Mouse (Mus musculus): Measurements from ENCODE around the gene Snx15.

The Snx15 gene

GRCm38 (mm10) chr19:6121761-6122160, 6.3 kb downstream of the Snx15 start:
- DNase-seq (ENCODE audit: inconsistent age in 2 of 2, low spot score in 1 of 2) = no peak

GRCm38 (mm10) chr19:6118677-6119185, 9.4 kb downstream of the Snx15 start:
- DNase-seq (ENCODE audit: inconsistent age in 2 of 2, low spot score in 1 of 2) = no peak

- DNase-seq (ENCODE audit: inconsistent age in 2 of 2, low spot score in 1 of 2) = peak; percentile 91 to 97
Measured at GRCm38 (mm10) chr19:6117986-6118676, 10.0 kb downstream of the Snx15 start, which contains the start of gene Sac3d1. Gene Sac3d1, minus strand, starts transcription at chr19:6118650.

GRCm38 (mm10) chr19:6117346-6117985, 10.6 kb downstream of the Snx15 start:
- DNase-seq (ENCODE audit: inconsistent age in 2 of 2, low spot score in 1 of 2) = no peak

GRCm38 (mm10) chr19:6116113-6116850, 11.8 kb downstream of the Snx15 start:
- DNase-seq (ENCODE audit: inconsistent age in 2 of 2, low spot score in 1 of 2) = peak; percentile 38 to 65

GRCm38 (mm10) chr19:6113116-6113515, 15.0 kb downstream of the Snx15 start:
- DNase-seq (ENCODE audit: inconsistent age in 2 of 2, low spot score in 1 of 2) = no peak

GRCm38 (mm10) chr19:6105586-6105985, 22.5 kb downstream of the Snx15 start, which contains the start of gene Naaladl1:
Gene Naaladl1, plus strand, starts transcription at chr19:6105782.
- no peak for DNase-seq (ENCODE audit: inconsistent age in 2 of 2, low spot score in 1 of 2)

- no peak for DNase-seq (ENCODE audit: inconsistent age in 2 of 2, low spot score in 1 of 2)
Measured at GRCm38 (mm10) chr19:6104476-6104875, 23.6 kb downstream of the Snx15 start.

- no peak for DNase-seq (ENCODE audit: inconsistent age in 2 of 2, low spot score in 1 of 2)
Measured at GRCm38 (mm10) chr19:6102169-6102853, 25.8 kb downstream of the Snx15 start.

GRCm38 (mm10) chr19:6101186-6101585, 26.9 kb downstream of the Snx15 start:
- no peak for DNase-seq (ENCODE audit: inconsistent age in 2 of 2, low spot score in 1 of 2)

- peak in 1 of 2 experiments; percentile 41 for DNase-seq (ENCODE audit: inconsistent age in 2 of 2, low spot score in 1 of 2)
Measured at GRCm38 (mm10) chr19:6097847-6098246, 30.3 kb downstream of the Snx15 start.

- DNase-seq (ENCODE audit: inconsistent age in 2 of 2, low spot score in 1 of 2) = no peak
Measured at GRCm38 (mm10) chr19:6094119-6094518, 34.0 kb downstream of the Snx15 start, which contains the start of gene AC131692.1. Gene AC131692.1, plus strand, starts transcription at chr19:6094419.

GRCm38 (mm10) chr19:6088841-6089240, 39.3 kb downstream of the Snx15 start:
- DNase-seq (ENCODE audit: inconsistent age in 2 of 2, low spot score in 1 of 2) = no peak

- DNase-seq (ENCODE audit: inconsistent age in 2 of 2, low spot score in 1 of 2) = peak; percentile 44 to 81
Measured at GRCm38 (mm10) chr19:6085417-6085879, 42.7 kb downstream of the Snx15 start.

GRCm38 (mm10) chr19:6084478-6085248, 43.4 kb downstream of the Snx15 start, which contains the start of the genes Zfpl1 and Cdca5:
Gene Zfpl1, minus strand, starts transcription at chr19:6084956.
Gene Cdca5, plus strand, starts transcription at chr19:6084983.
- DNase-seq (ENCODE audit: inconsistent age in 2 of 2, low spot score in 1 of 2) = peak; percentile 96 to 98

GRCm38 (mm10) chr19:6082156-6082555, 45.9 kb downstream of the Snx15 start, which contains the start of gene Gm28374:
Gene Gm28374, minus strand, starts transcription at chr19:6082256.
- DNase-seq (ENCODE audit: inconsistent age in 2 of 2, low spot score in 1 of 2) = no peak

- DNase-seq (ENCODE audit: inconsistent age in 2 of 2, low spot score in 1 of 2) = no peak
Measured at GRCm38 (mm10) chr19:6079983-6080480, 48.1 kb downstream of the Snx15 start, which contains the start of gene Tmem262. Gene Tmem262, plus strand, starts transcription at chr19:6080033.

GRCm38 (mm10) chr19:6076564-6077393, 51.3 kb downstream of the Snx15 start, which contains the start of gene Vps51:
Gene Vps51, minus strand, starts transcription at chr19:6077231.
- DNase-seq (ENCODE audit: inconsistent age in 2 of 2, low spot score in 1 of 2) = peak; percentile 87 to 96

All from adrenal gland, adult (tissue).